Mouse (Mus musculus): ENCODE measurements around the gene Dtd1. TPM values are rescaled to one million over a fixed set of nuclear protein-coding genes. Genes with fewer than 3 reads are reported as not detected.
A peak's percentile ranks its signal among the peaks of the same experiment; 100 is the strongest.

Gene Dtd1
- polyA plus RNA-seq, 1 experiment from 2014 or later: 178 TPM

- H3K9ac ChIP-seq (ENCODE audit: low read depth, low read length): no peak overlapping the region
- ATAC-seq: no peak
- H3K27me3 ChIP-seq (ENCODE audit: control insufficient read depth, insufficient read depth, low read depth, low read length): no peaks in the 10 kb centered on the region
- H3K4me1 ChIP-seq (ENCODE audit: control insufficient read depth, insufficient read depth, low read length): no peaks in the 10 kb centered on the region
- H3K27ac ChIP-seq (ENCODE audit: low read length): no peak overlapping the region
- 77% methylated on average over 8 of the region's 8 CpGs for WGBS
- H3K36me3 ChIP-seq (ENCODE audit: control insufficient read depth, insufficient read depth, low read length): no peaks in the 10 kb centered on the region
- no peak overlapping the region for H3K4me3 ChIP-seq (ENCODE audit: low read depth, low read length)
- no peaks in the 10 kb centered on the region for H3K9me3 ChIP-seq (replicated peaks; ENCODE audit: control insufficient read depth, low read length, poor library complexity, severe bottlenecking)
- no peak overlapping the region for H3K4me2 ChIP-seq (ENCODE audit: low read length)
Measured at GRCm38 (mm10) chr2:144797515-144797914, 197.8 kb downstream of the Dtd1 start.

GRCm38 (mm10) chr2:144807766-144808754, 208.4 kb downstream of the Dtd1 start:
- Histone ChIP-seq H3K27ac (ENCODE audit: low read length) (no peak overlapping the region), H3K4me1 (ENCODE audit: control insufficient read depth, insufficient read depth, low read length) (no peaks in the 10 kb centered on the region), H3K36me3 (ENCODE audit: control insufficient read depth, insufficient read depth, low read length) (no peaks in the 10 kb centered on the region), H3K9me3 (replicated peaks; ENCODE audit: control insufficient read depth, low read length, poor library complexity, severe bottlenecking) (no peaks in the 10 kb centered on the region), H3K4me3 (ENCODE audit: low read depth, low read length) (no peak overlapping the region), H3K27me3 (ENCODE audit: control insufficient read depth, insufficient read depth, low read depth, low read length) (no peaks in the 10 kb centered on the region), H3K4me2 (ENCODE audit: low read length) (no peak overlapping the region), H3K9ac (ENCODE audit: low read depth, low read length) (0 out of 2 replicates have a peak overlapping the region, but pooled peaks have one; percentile 14)
- WGBS: 63% methylated on average over 15 of the region's 15 CpGs
- ATAC-seq: no peak

Small RNA genes lying within 50 kb of the gene (microRNA-seq; reads per million reads assigned to microRNA genes)
- not detected for gene Gm24823

Other genes starting within 250 kb of the Dtd1 start
- gene Kat14, start 230.9 kb upstream of the Dtd1 start, polyA plus RNA-seq (2015; fragmentation: Nextera tagmentation; extraction: Ambion mirVana): 26.4 and 26.9 TPM in 2 replicates
- gene Pet117, start 230.9 kb upstream of the Dtd1 start, polyA plus RNA-seq (2015; fragmentation: Nextera tagmentation; extraction: Ambion mirVana): 3.3 TPM in 1 of 2 replicates, not detected in the other
- gene Dzank1, start 72.5 kb upstream of the Dtd1 start, polyA plus RNA-seq (2015; fragmentation: Nextera tagmentation; extraction: Ambion mirVana): 18.3 and 20.4 TPM in 2 replicates
- 24.3 and 26.4 TPM in 2 replicates for gene Polr3f, start 72.2 kb upstream of the Dtd1 start, polyA plus RNA-seq (2015; fragmentation: Nextera tagmentation; extraction: Ambion mirVana)
- gene Rbbp9, start 49.0 kb upstream of the Dtd1 start, polyA plus RNA-seq (2015; fragmentation: Nextera tagmentation; extraction: Ambion mirVana): 57.7 and 59.0 TPM in 2 replicates
- 61.7 and 62.6 TPM in 2 replicates for gene Sec23b, start 43.7 kb upstream of the Dtd1 start, polyA plus RNA-seq (2015; fragmentation: Nextera tagmentation; extraction: Ambion mirVana)
- gene Smim26, start 5.8 kb upstream of the Dtd1 start, polyA plus RNA-seq (2015; fragmentation: Nextera tagmentation; extraction: Ambion mirVana): 54.1 and 61.1 TPM in 2 replicates
- not detected in 2 replicates for gene Scp2d1, start 223.8 kb downstream of the Dtd1 start, polyA plus RNA-seq (2015; fragmentation: Nextera tagmentation; extraction: Ambion mirVana)

Measured in midbrain, embryonic 16.5 days (tissue).